Mouse (Mus musculus): ENCODE results near the gene Ipo8. TPM values are rescaled to one million over a fixed set of nuclear protein-coding genes. Genes with fewer than 3 reads are reported as not detected.

Ipo8 gene
- 23.0 and 24.4 TPM in 2 replicates for polyA plus RNA-seq (2015; fragmentation: Nextera tagmentation; extraction: Ambion mirVana)

GRCm38 (mm10) chr6:148830748-148831727, at the start of gene Ipo8:
TSS of gene Ipo8 (minus strand) at chr6:148831467.
- ATAC-seq: peak; percentile 99
- under 1% methylated on average over 47 of the region's 47 CpGs for WGBS
- no peaks in the 10 kb centered on the region for H3K9me3 ChIP-seq (ENCODE audit: control insufficient read depth, low read length)
- H3K27me3 ChIP-seq (replicated peaks; ENCODE audit: control insufficient read depth, insufficient read depth, low read length): no peaks in the 10 kb centered on the region
- H3K9ac ChIP-seq (replicated peaks; ENCODE audit: low read depth, low read length): peak within 1 kb of the TSS; percentile 62
- H3K4me3 ChIP-seq (replicated peaks; ENCODE audit: low read length): peak within 1 kb of the TSS; percentile 79
- H3K4me2 ChIP-seq (ENCODE audit: low read length): peak within 1 kb of the TSS; percentile 87
- 0 out of 2 replicates have a peak within 1 kb of the TSS, but pooled peaks have one; percentile 61 for H3K27ac ChIP-seq (ENCODE audit: low read length)
- no peaks in the 10 kb centered on the region for H3K36me3 ChIP-seq (ENCODE audit: control insufficient read depth, insufficient read depth)
- peaks cover 16% of the 10 kb centered on the region for H3K4me1 ChIP-seq (replicated peaks; ENCODE audit: control insufficient read depth, insufficient read depth, low read length)

GRCm38 (mm10) chr6:148873911-148874310, 42.6 kb upstream of the Ipo8 start:
- WGBS: 96% methylated on average over 1 of the region's 1 CpGs
- H3K27me3 ChIP-seq (replicated peaks; ENCODE audit: control insufficient read depth, insufficient read depth, low read length): no peaks in the 10 kb centered on the region
- H3K4me3 ChIP-seq (replicated peaks; ENCODE audit: low read length): no peak overlapping the region
- no peak overlapping the region for H3K27ac ChIP-seq (ENCODE audit: low read length)
- no peak overlapping the region for H3K9ac ChIP-seq (replicated peaks; ENCODE audit: low read depth, low read length)
- no peaks in the 10 kb centered on the region for H3K36me3 ChIP-seq (ENCODE audit: control insufficient read depth, insufficient read depth)
- H3K4me2 ChIP-seq (ENCODE audit: low read length): no peak overlapping the region
- no peak for ATAC-seq
- H3K4me1 ChIP-seq (replicated peaks; ENCODE audit: control insufficient read depth, insufficient read depth, low read length): no peaks in the 10 kb centered on the region
- H3K9me3 ChIP-seq (ENCODE audit: control insufficient read depth, low read length): no peaks in the 10 kb centered on the region

- H3K4me1 ChIP-seq (replicated peaks; ENCODE audit: control insufficient read depth, insufficient read depth, low read length): no peaks in the 10 kb centered on the region
- no peaks in the 10 kb centered on the region; the same call in 1 of the 2 replicates for H3K36me3 ChIP-seq (ENCODE audit: control insufficient read depth, insufficient read depth)
- H3K27ac ChIP-seq (ENCODE audit: low read length): no peak overlapping the region
- ATAC-seq: no peak
- H3K9ac ChIP-seq (replicated peaks; ENCODE audit: low read depth, low read length): no peak overlapping the region
- no peak overlapping the region for H3K4me2 ChIP-seq (ENCODE audit: low read length)
- no peak overlapping the region for H3K4me3 ChIP-seq (replicated peaks; ENCODE audit: low read length)
- H3K9me3 ChIP-seq (ENCODE audit: control insufficient read depth, low read length): no peaks in the 10 kb centered on the region
- H3K27me3 ChIP-seq (replicated peaks; ENCODE audit: control insufficient read depth, insufficient read depth, low read length): no peaks in the 10 kb centered on the region
These were observed 14.4 kb upstream of the Ipo8 start for GRCm38 (mm10) chr6:148845629-148846028.

GRCm38 (mm10) chr6:148841760-148842159, 10.5 kb upstream of the Ipo8 start:
- Histone ChIP-seq H3K4me1 (replicated peaks; ENCODE audit: control insufficient read depth, insufficient read depth, low read length) (no peaks in the 10 kb centered on the region), H3K4me2 (ENCODE audit: low read length) (no peak overlapping the region), H3K27ac (ENCODE audit: low read length) (no peak overlapping the region), H3K36me3 (ENCODE audit: control insufficient read depth, insufficient read depth) (no peaks in the 10 kb centered on the region; the same call in 1 of the 2 replicates), H3K9me3 (ENCODE audit: control insufficient read depth, low read length) (no peaks in the 10 kb centered on the region), H3K9ac (replicated peaks; ENCODE audit: low read depth, low read length) (no peak overlapping the region), H3K4me3 (replicated peaks; ENCODE audit: low read length) (no peak overlapping the region), H3K27me3 (replicated peaks; ENCODE audit: control insufficient read depth, insufficient read depth, low read length) (no peaks in the 10 kb centered on the region)
- no peak for ATAC-seq
- WGBS: 86% methylated on average over 1 of the region's 1 CpGs

DNA sequence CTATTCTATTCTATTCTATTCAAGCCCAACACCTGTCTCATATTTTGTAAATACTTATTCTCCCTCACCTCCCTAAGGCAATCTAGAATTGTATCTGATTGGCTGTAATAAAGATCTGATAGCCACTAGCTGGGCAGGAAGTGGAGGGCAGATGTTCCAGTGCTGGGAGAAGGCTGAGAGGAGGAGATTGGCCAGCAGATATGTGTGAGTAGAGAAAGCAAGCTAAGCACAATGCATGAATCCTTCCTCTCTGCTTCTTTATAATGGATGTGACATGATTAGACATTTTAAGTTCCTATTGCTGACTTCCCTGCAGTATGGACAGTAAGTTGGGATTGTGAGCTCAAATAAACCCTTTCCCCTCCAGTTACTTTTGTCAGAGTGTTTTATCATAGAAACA, 7.2 kb upstream of the Ipo8 start:
- H3K4me3 ChIP-seq (replicated peaks; ENCODE audit: low read length): no peak overlapping the region
- H3K9ac ChIP-seq (replicated peaks; ENCODE audit: low read depth, low read length): no peak overlapping the region

GRCm38 (mm10) chr6:148831728-148832121, 458 bp upstream of the Ipo8 start:
- WGBS: 17% methylated on average over 3 of the region's 3 CpGs
- Histone ChIP-seq H3K36me3 (ENCODE audit: control insufficient read depth, insufficient read depth) (no peaks in the 10 kb centered on the region), H3K9ac (replicated peaks; ENCODE audit: low read depth, low read length) (peak overlapping the region; percentile 33; the same call in 1 of the 2 replicates), H3K4me3 (replicated peaks; ENCODE audit: low read length) (peak overlapping the region; percentile 79), H3K4me1 (replicated peaks; ENCODE audit: control insufficient read depth, insufficient read depth, low read length) (peaks cover 16% of the 10 kb centered on the region), H3K27ac (ENCODE audit: low read length) (0 out of 2 replicates have a peak overlapping the region, but pooled peaks have one; percentile 61), H3K4me2 (ENCODE audit: low read length) (peak overlapping the region; percentile 87), H3K9me3 (ENCODE audit: control insufficient read depth, low read length) (no peaks in the 10 kb centered on the region), H3K27me3 (replicated peaks; ENCODE audit: control insufficient read depth, insufficient read depth, low read length) (no peaks in the 10 kb centered on the region)
- ATAC-seq: no peak

More for the DNA sequence above, 7.2 kb upstream of the Ipo8 start:
- H3K4me2 ChIP-seq (ENCODE audit: low read length): no peak overlapping the region
- no peaks in the 10 kb centered on the region for H3K4me1 ChIP-seq (replicated peaks; ENCODE audit: control insufficient read depth, insufficient read depth, low read length)
- H3K27me3 ChIP-seq (replicated peaks; ENCODE audit: control insufficient read depth, insufficient read depth, low read length): no peaks in the 10 kb centered on the region
- no peak overlapping the region for H3K27ac ChIP-seq (ENCODE audit: low read length)
- no peak for ATAC-seq
- no peaks in the 10 kb centered on the region; the same call in 1 of the 2 replicates for H3K36me3 ChIP-seq (ENCODE audit: control insufficient read depth, insufficient read depth)
- no peaks in the 10 kb centered on the region for H3K9me3 ChIP-seq (ENCODE audit: control insufficient read depth, low read length)

DNA sequence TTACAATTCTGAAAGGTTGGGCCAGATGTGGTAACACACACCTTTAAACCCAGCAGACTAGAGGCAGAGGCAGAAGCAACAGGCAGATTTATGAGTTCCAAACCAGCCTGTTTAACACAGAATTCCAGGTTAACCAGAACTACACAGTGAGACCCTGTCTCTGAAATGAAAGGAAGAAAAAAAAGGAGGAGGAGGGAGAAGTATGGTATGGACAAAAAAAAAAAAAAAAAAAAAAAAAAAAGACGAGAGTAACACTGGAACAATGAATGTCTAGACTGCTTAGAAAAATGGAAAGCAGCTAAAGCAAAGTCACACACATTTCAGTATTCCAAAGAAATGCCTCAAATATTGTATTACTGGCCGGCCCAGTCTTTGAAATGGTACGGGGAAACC, 916 bp downstream of the Ipo8 start:
- Histone ChIP-seq H3K4me1 (replicated peaks; ENCODE audit: control insufficient read depth, insufficient read depth, low read length) (peaks cover 16% of the 10 kb centered on the region), H3K27me3 (replicated peaks; ENCODE audit: control insufficient read depth, insufficient read depth, low read length) (no peaks in the 10 kb centered on the region), H3K4me2 (ENCODE audit: low read length) (peak overlapping the region; percentile 87), H3K9me3 (ENCODE audit: control insufficient read depth, low read length) (no peaks in the 10 kb centered on the region), H3K9ac (replicated peaks; ENCODE audit: low read depth, low read length) (peak overlapping the region; percentile 62), H3K27ac (ENCODE audit: low read length) (no peak overlapping the region), H3K4me3 (replicated peaks; ENCODE audit: low read length) (peak overlapping the region; percentile 79), H3K36me3 (ENCODE audit: control insufficient read depth, insufficient read depth) (no peaks in the 10 kb centered on the region)
- no peak for ATAC-seq
- WGBS: 0% methylated on average over 3 of the region's 3 CpGs

DNA sequence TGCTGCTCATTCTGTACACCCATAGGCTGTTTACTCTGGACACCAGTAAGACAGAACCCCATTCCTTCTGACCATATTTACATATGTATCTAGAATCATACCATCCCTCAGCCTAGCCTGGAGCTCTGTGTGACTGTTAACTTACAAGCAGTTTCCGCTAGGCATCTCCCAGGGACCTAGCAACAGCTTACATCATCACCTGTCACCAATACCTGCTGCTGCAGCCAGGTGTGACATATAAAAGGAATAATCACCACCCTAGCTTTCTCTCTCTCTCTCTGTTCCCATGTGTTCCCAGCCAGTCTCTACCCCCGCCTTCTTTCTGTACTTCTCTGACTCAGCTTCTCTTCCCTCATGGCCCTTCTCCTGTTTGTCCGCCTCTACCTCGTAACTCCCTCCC, 5.1 kb downstream of the Ipo8 start:
- no peak overlapping the region for H3K27ac ChIP-seq (ENCODE audit: low read length)
- no peak overlapping the region for H3K4me3 ChIP-seq (replicated peaks; ENCODE audit: low read length)
- no peak overlapping the region for H3K4me2 ChIP-seq (ENCODE audit: low read length)
- no peaks in the 10 kb centered on the region for H3K27me3 ChIP-seq (replicated peaks; ENCODE audit: control insufficient read depth, insufficient read depth, low read length)
- no peak overlapping the region for H3K9ac ChIP-seq (replicated peaks; ENCODE audit: low read depth, low read length)
- peaks cover 3% of the 10 kb centered on the region; the same call in 1 of the 2 replicates for H3K36me3 ChIP-seq (ENCODE audit: control insufficient read depth, insufficient read depth)
- peaks cover 11% of the 10 kb centered on the region; the same call in 1 of the 2 replicates for H3K4me1 ChIP-seq (replicated peaks; ENCODE audit: control insufficient read depth, insufficient read depth, low read length)
- no peak for ATAC-seq
- H3K9me3 ChIP-seq (ENCODE audit: control insufficient read depth, low read length): no peaks in the 10 kb centered on the region
- WGBS: 92% methylated on average over 4 of the region's 4 CpGs

GRCm38 (mm10) chr6:148818624-148819343, 12.5 kb downstream of the Ipo8 start:
- Histone ChIP-seq H3K4me3 (replicated peaks; ENCODE audit: low read length) (no peak overlapping the region), H3K27ac (ENCODE audit: low read length) (no peak overlapping the region), H3K9me3 (ENCODE audit: control insufficient read depth, low read length) (no peaks in the 10 kb centered on the region), H3K4me1 (replicated peaks; ENCODE audit: control insufficient read depth, insufficient read depth, low read length) (no peaks in the 10 kb centered on the region), H3K27me3 (replicated peaks; ENCODE audit: control insufficient read depth, insufficient read depth, low read length) (no peaks in the 10 kb centered on the region), H3K9ac (replicated peaks; ENCODE audit: low read depth, low read length) (no peak overlapping the region), H3K36me3 (ENCODE audit: control insufficient read depth, insufficient read depth) (peaks cover 13% of the 10 kb centered on the region), H3K4me2 (ENCODE audit: low read length) (no peak overlapping the region)
- ATAC-seq: no peak
- 89% methylated on average over 4 of the region's 4 CpGs for WGBS

Data from forebrain, embryonic 16.5 days (tissue).